Mouse (Mus musculus): Measurements from ENCODE around the gene Ttc28.

Gene Ttc28

GRCm38 (mm10) chr5:111301736-111302135 is 422.1 kb downstream of the Ttc28 start:
- DNase-seq: no peak

- no peak for DNase-seq
Measured at GRCm38 (mm10) chr5:111304730-111305129, 425.1 kb downstream of the Ttc28 start.

- no peak for DNase-seq
Measured at GRCm38 (mm10) chr5:111310185-111310584, 430.6 kb downstream of the Ttc28 start.

GRCm38 (mm10) chr5:111313833-111314232 is 434.2 kb downstream of the Ttc28 start:
- no peak for DNase-seq

- no peak for DNase-seq
Measured at GRCm38 (mm10) chr5:111315061-111315460, 435.5 kb downstream of the Ttc28 start.

GRCm38 (mm10) chr5:111317526-111317925 is 437.9 kb downstream of the Ttc28 start:
- no peak for DNase-seq

GRCm38 (mm10) chr5:111318946-111319345 is 439.3 kb downstream of the Ttc28 start:
- DNase-seq: no peak

- no peak for DNase-seq
Measured at GRCm38 (mm10) chr5:111325813-111326212, 446.2 kb downstream of the Ttc28 start.

GRCm38 (mm10) chr5:111327420-111327819 is 447.8 kb downstream of the Ttc28 start:
- DNase-seq: no peak

- DNase-seq: no peak
Measured at GRCm38 (mm10) chr5:111329782-111330416, 450.3 kb downstream of the Ttc28 start.

- peak; percentile 100 for DNase-seq
Measured at GRCm38 (mm10) chr5:111330417-111331098, 451.0 kb downstream of the Ttc28 start, which contains the start of gene Pitpnb. Gene Pitpnb, plus strand, starts transcription at chr5:111330763.

GRCm38 (mm10) chr5:111331099-111331435 is 451.5 kb downstream of the Ttc28 start:
- DNase-seq: no peak

- no peak for DNase-seq
Measured at GRCm38 (mm10) chr5:111335939-111336691, 456.5 kb downstream of the Ttc28 start.
